Mouse (Mus musculus): ENCODE data around the gene Gm21830.
A peak's percentile ranks its signal among the peaks of the same experiment; 100 is the strongest.
"Not testable (repeated sequence)": the region's sequence is repeated elsewhere in the genome, so short reads cannot be mapped to it uniquely, and the experiment has no call there.

The Gm21830 gene

DNA sequence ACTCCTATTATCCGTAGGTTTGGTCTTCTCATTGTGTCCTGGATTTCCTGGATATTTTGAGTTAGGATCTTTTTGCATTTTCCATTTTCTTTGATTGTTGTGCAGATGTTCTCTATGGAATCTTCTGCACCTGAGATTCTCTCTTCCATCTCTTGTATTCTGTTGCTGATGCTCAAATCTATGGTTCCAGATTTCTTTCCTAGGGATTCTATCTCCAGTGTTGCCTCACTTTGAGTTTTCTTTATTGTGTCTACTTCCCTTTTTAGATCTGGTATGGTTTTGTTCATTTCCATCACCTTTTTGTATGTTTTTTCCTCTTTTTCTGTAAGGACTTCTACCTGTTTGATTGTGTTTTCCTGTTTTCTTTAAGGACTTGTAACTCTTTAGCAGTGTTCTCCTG is at the start of gene Gm21830:
Gene Gm21830, plus strand, starts transcription at position 301 of the 400 bp plus-strand sequence.
- not testable (repeated sequence) for ATAC-seq (ENCODE audit: low TSS enrichment)

DNA sequence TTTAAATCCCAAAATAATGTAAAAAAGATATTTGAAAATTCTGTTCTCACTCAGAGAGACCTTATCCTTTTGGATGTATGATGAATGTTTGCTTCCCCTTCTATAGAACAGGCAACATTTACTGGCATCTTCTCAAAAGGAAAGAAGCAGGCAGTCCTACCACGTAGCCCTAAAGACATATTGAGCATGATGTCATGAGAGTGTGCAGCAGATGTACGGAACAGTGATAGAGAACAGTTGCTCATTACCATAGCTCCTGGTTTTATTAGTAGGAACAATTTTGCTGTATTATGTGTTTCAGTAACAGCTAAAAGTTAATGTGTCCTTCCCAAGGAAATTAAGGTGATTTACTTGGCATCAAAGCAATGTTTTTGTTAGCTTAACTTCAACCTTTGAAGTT is 49.0 kb upstream of the Gm21830 start:
- ATAC-seq (ENCODE audit: low TSS enrichment) = no peak

DNA sequence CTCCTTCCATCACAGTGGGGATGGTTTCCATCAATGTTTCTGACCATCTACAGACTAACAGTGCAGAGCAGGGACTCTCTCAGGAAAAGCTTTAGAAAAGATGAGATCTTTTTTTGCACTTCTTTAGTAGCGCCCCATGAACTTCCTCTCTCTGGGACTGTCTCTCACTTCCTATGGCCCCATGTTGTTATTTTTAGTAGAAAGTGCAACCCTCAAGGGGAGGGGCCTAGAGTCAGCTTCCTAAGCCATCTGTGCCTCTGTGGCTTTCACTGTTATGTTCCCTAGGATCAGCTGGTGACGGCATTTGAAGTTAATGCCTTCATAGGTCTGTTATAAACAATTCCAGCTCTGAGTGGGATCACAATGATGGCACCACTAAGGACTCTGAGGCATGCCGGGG is 35.0 kb upstream of the Gm21830 start:
- ATAC-seq (ENCODE audit: low TSS enrichment) = no peak

DNA sequence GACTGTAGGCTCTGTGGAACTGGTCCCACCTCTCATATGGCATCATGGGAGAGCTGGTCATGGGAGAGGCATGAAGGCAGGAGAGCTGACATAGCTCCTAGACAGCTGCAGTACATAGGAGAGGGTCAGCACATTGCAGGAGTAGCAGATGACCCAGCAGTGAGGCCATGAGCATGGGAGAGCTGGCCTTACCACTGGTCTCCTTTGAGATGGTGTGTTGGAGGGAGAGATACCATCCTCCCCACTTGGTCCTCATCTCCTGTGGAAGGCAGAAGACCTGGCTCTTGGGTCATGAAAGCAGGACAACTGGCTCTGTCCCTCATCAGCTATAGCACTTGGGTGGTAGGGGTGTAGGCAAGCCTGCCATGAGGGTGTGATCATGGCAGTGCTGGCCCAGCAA is 7.3 kb downstream of the Gm21830 start:
- ATAC-seq (ENCODE audit: low TSS enrichment) = no peak

DNA sequence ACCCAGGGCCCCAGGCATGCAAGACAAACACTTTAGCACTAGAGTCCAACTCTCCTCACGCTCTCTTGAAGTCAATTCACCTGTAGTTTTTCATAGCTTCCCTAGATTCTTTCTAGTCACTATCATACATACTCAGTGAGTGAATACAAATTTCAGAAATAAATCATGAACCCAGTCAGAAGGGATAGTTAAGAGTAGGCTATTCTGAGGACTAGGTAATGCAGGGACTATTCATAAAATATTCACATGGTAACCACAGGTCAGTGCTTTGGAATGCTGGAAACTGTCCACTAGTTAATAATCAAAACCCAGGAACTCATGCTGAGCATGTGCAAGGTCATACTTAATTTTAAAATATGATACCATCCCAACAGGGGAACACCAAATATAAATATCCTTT is 9.3 kb downstream of the Gm21830 start:
- ATAC-seq (ENCODE audit: low TSS enrichment) = no peak

DNA sequence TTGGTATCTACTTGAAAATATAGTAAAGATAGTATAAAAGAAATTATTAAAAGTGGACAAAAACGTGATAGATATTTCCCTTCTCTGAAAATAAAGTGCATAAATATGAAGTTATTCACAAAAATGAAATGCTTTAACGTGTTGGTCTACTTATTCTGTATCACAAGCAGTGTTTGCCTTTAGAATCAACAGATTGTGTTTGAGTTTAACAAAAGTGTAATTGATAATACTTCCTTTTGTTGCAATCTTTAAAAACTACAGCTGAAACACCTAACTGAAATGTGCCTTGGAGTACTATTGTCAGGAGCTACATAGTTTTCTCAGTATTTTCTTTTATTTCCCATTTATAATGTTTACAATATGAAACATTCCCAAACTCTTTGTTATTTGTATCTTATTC is 19.6 kb downstream of the Gm21830 start, which contains the start of gene Gm26727:
Gene Gm26727, minus strand, starts transcription at position 101 of the 400 bp plus-strand sequence.
- ATAC-seq (ENCODE audit: low TSS enrichment) = no peak

DNA sequence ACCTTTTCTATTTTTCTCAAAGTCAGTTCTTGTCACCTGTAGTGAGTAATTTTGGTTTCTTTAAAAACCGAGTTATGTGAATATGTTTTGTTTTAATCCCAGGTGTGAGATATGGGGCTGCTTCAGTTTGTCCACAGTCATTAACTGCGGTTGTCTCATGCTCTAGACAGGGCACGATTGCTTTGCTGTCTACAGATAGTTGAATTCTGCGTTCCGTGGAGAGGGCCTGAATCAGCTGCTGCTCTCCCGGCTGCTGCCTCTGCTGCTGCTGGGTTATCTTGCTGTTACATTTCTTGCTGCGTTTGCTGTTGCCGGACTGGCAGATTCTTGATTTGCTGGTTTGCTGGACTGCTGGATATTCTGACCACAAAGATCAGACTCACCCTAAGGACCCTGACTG is 24.8 kb downstream of the Gm21830 start:
- no peak for ATAC-seq (ENCODE audit: low TSS enrichment)

DNA sequence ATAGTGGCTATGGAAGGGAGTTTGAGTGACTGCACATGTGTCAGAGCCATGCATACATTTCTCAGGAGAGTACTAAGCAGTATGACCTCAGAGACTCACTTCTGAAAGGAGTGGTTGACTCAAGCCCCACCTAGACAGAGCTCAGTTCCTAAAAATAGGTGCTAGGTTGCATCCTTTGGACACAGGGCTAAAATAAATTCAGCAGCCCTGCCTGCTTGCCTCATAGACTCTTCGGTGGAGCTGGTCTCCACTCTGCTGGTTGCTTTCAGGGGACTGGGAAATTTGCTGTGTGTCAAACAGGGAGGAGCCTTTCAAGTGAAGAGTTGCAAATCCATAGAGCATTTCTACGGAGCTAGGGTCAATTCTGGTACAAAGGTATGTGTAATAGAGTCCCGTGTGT is 32.3 kb downstream of the Gm21830 start, which contains the start of gene Xirp2:
Gene Xirp2, plus strand, starts transcription at position 223 of the 400 bp plus-strand sequence.
- ATAC-seq (ENCODE audit: low TSS enrichment) = no peak

DNA sequence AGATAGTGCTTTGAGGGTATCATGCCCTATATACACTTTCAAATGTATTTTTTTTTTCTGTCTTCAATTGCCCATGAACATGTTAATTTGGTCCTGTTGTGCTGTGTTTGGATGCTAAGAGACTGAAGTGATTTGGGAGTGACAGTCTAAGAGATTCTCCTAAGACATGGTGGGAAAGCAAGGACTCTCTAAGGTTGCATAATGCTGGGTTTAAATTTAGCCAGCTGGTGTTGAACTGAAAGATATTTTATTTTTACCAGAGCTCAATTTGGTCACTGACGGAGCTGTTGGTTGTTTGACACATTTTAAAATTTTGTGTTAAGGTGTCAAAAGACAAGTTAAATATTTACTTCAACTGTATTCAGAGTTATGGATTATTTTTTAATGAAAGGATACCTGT is 33.2 kb downstream of the Gm21830 start:
- peak; percentile 74; the same call in 1 of the 2 replicates for ATAC-seq (ENCODE audit: low TSS enrichment)

DNA sequence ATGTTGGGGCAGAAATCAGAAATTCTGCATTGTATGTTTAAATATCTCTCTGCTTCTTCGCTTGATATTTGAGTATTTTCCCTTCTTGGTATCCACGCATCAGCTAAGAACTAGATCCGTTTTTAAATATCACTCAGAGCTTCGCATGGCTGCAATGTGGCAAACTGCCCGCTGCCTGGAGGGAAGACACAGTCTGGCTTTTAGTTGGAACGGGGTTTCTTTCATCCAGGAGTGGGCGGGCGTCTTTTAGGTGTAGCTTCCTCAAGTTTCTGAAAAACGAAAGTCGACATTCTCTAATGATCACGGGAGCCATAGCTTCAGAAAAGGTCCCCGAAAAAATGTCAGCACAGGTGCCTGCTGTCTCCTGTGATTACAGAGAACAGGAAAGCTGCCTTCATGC is 33.7 kb downstream of the Gm21830 start:
- ATAC-seq (ENCODE audit: low TSS enrichment) = peak; percentile 77

DNA sequence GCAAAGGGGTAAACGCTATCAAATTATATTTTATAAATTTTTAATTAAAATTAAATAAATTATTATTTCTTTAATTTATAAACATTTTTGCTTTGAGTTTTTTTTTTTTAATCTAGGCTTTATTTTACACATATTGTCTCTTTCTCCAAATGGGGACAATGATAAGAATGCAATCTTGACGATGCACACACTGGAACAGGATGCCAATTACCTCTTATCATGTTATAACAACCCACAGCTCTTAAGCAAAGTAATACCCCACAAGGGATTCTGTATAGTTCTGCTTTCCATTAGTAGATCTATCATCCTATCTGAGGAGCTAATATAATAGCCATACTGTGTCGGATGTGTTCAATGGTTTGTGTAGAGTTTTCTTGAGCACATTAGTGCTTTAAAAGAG is 47.3 kb downstream of the Gm21830 start:
- no peak for ATAC-seq (ENCODE audit: low TSS enrichment)

DNA sequence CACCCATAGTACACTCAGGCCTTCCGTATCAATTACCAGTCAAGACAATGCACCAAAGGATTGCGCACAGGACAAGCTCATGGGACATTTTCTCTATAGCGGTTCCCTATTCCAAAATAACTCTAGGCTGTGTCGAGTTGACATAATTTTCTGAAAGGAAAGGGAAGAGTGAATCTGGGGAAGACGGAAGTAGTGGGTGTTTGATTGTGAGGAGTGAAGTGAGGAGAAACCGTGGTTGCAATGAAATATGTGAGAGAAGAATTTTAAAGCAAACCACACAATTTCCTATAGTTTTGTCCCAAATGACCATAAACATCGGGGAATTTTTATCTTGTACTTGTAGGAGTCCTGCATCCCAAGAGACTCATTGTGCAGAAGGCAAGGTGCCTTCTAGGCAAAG is 53.5 kb downstream of the Gm21830 start:
- ATAC-seq (ENCODE audit: low TSS enrichment) = peak; percentile 98

DNA sequence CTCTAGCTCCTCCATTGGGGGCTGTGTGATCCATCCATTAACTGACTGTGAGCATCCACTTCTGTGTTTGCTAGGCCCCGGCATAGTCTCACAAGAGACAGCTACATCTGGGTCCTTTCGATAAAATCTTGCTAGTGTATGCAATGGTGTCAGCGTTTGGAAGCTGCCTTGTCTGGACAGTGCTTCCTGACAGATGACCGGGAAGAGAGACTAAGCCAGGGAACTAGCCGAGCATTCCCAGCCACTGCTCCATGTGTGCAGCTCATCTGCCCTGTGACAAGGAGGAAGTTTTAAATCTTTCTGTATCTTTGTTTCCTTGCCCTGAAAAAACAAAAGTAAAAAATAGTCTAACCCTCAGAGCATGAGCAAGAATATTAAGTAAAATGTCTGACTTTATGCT is 56.5 kb downstream of the Gm21830 start:
- ATAC-seq (ENCODE audit: low TSS enrichment) = not testable (repeated sequence)

DNA sequence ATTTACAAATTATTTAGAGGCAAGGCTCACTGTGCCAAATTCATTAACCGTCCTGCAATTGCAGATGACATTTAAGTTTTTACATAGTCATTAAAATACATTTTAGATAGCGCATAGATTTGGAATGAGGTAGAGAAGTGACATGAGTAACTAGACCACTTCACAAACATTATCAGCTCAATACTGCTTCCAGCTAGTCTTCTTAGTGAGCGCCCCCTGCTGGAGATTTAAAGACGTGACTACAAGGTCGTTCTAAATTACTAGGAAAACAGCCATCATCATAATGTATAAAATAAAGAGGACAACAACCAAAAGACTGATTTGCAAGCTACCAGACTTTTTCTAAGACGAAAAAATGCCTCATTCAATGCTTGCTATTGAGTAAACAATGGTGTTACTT is 64.2 kb downstream of the Gm21830 start:
- ATAC-seq (ENCODE audit: low TSS enrichment) = 0 out of 2 replicates have a peak, but pooled peaks have one; percentile 59

DNA sequence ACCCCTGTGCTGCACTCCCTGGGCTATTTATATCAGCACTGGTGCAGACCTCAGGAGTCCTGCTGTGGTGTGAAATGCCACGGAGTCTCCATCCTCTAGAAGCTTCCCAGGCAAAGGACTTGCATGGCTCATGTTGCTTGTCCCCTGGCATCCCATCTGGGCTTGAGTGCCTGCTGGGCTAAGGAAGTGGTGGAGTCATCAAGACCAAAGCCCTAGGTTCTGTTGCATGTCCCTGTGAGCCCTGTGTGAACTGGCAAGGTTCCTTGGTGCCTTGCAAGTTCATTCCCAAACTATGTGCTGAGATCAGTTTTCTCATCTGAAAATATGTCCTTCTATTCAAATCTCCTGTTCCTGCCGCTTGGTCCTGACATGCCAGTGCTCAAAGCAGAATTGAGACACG is 67.5 kb downstream of the Gm21830 start:
- ATAC-seq (ENCODE audit: low TSS enrichment) = no peak

Data from frontal cortex, adult (tissue).